Mouse (Mus musculus) lung, postnatal 0 days (tissue): ENCODE measurements around the gene Cplx2.
A peak's percentile ranks its signal among the peaks of the same experiment; 100 is the strongest.

ENCODE experiments used
- CTCF ChIP-seq: IDR thresholded peaks from 2 replicates; pipeline ENCODE4 v1.5.1; 2016; ENCODE audit warnings: antibody characterized with exemption, mild to moderate bottlenecking
- EP300 ChIP-seq: IDR thresholded peaks from 2 replicates; pipeline ENCODE4 v1.6.1; 2016; ENCODE audit warnings: antibody characterized with exemption, mild to moderate bottlenecking, control low read depth

GRCm38 (mm10) chr13:54338815-54339214, 32.3 kb upstream of the Cplx2 start:
- TF ChIP-seq CTCF: peak; percentile 33
- TF ChIP-seq EP300: no peak
